Mouse (Mus musculus): ENCODE data around the gene Olfr313. TPM values are rescaled to one million over a fixed set of nuclear protein-coding genes. Genes with fewer than 3 reads are reported as not detected.
"Not testable (repeated sequence)": the region's sequence is repeated elsewhere in the genome, so short reads cannot be mapped to it uniquely, and the experiment has no call there.

Olfr313 gene
- total RNA-seq, 2 experiments from 2014 or later: not detected

GRCm38 (mm10) chr11:58804393-58804792 lies 10.4 kb upstream of the Olfr313 start:
- Histone ChIP-seq H3K27ac (no peak overlapping the region), H3K4me3 (no peak overlapping the region)
- DNase-seq (ENCODE audit: low spot score in 2 of 2): no peak
- no peak for TF ChIP-seq CTCF (conservative IDR thresholded peaks at IDR 0.05)

GRCm38 (mm10) chr11:58812001-58812400 lies 2.8 kb upstream of the Olfr313 start:
- no peak overlapping the region for H3K27ac ChIP-seq
- peak; percentile 63 for TF ChIP-seq CTCF (conservative IDR thresholded peaks at IDR 0.05)
- H3K4me3 ChIP-seq: no peak overlapping the region
- no peak for DNase-seq (ENCODE audit: low spot score in 2 of 2)

GRCm38 (mm10) chr11:58815676-58816075 lies 876 bp downstream of the Olfr313 start:
- DNase-seq (ENCODE audit: low spot score in 2 of 2): no peak
- Histone ChIP-seq H3K27ac (no peak overlapping the region), H3K4me3 (no peak overlapping the region)
- TF ChIP-seq CTCF (conservative IDR thresholded peaks at IDR 0.05): no peak

DNA sequence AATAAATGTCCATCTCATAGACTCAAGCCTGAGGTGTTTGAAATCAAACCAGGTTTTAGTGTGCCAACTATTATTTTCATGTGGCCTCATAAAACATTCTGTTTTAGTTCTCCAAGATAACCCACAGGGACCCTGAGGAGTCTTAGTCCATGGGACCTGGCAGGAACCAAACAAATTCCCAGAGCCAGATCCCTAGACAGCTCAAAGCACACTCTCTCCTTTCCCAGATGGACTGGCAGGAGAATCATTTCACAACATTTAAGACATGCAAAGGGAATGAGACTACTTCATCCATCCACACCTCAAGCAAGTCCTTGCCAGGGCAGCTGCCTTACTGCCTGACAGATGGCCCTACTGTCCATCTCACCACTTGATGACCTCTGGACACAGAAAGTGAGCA lies 14.1 kb downstream of the Olfr313 start, which contains the start of gene Olfr312:
Olfr312 (plus strand) TSS at position 301 of the 400 bp plus-strand sequence.
- H3K4me3 ChIP-seq; DNase-seq (ENCODE audit: low spot score in 2 of 2); H3K27ac ChIP-seq: not testable (repeated sequence)

GRCm38 (mm10) chr11:58829764-58830163 lies 15.0 kb downstream of the Olfr313 start:
- TF ChIP-seq CTCF (conservative IDR thresholded peaks at IDR 0.05): no peak
- no peak overlapping the region for H3K4me3 ChIP-seq
- DNase-seq (ENCODE audit: low spot score in 2 of 2): no peak
- no peak overlapping the region for H3K27ac ChIP-seq

DNA sequence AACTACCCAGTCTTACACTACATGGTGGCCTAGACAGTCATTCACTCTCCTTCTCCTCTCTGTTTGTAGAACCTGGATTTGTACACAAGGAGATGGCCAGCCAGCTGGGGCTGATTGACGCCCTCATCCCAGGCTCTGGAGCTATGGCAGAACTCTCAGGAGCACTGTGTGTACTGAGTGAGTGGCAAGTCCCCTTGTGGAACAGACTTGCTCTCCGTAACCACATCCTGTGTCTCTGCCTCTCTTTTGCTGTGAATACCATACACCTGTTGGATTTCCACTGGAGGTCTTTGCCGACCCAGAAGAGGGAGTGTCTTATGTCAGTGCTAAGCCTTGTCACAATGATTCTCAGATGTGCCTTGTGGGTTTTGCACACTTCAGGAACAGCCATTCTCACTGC lies 17.7 kb downstream of the Olfr313 start:
- H3K4me3 ChIP-seq; DNase-seq (ENCODE audit: low spot score in 2 of 2); H3K27ac ChIP-seq: not testable (repeated sequence)

DNA sequence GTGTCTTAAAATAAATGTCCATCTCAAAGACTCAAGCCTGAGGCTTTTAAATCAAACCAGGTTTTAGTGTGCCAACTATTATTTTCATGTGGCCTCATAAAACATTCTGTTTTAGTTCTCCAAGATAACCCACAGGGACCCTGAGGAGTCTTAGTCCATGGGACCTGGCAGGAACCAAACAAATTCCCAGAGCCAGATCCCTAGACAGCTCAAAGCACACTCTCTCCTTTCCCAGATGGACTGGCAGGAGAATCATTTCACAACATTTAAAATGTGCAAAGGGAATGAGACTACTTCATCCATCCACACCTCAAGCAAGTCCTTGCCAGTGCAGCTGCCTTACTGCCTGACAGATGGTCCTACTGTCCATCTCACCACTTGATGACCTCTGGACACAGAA lies 24.2 kb downstream of the Olfr313 start, which contains the start of gene Olfr311:
Olfr311 (plus strand) TSS at position 301 of the 400 bp plus-strand sequence.
- not testable (repeated sequence) for DNase-seq (ENCODE audit: low spot score in 2 of 2); H3K4me3 ChIP-seq; H3K27ac ChIP-seq

DNA sequence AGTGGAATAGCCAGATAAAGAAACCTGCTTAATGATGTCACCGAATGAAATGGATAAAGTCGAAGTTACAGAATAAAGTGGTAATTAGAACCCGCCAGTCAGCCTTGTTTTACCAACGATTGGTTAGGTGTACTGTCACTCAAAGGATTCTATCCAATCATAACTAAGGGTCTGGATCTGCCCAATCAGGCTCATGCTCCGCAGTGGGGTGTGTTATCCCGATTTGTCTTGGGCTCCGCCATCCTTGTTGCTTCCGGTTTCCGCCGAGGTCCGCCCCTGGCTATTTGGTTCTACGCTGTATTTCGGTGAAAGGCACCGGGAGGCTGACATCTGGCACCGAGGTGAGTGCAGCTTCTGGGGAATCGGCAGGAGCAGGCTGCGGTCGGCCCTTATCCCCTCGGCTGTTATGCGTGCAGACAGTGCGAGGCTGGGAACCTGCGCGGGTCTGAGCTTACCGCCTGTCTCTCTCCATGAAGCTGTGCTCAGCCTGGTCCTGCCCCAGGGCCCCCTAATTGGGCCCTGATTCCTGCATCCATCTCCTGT lies 32.2 kb downstream of the Olfr313 start, which contains the start of gene Gm12258:
Gm12258 (plus strand) TSS at position 240 of the 543 bp plus-strand sequence.
- no peak for TF ChIP-seq CTCF (conservative IDR thresholded peaks at IDR 0.05)
- Histone ChIP-seq H3K27ac (peak within 1 kb of the TSS; percentile 91), H3K4me3 (peak within 1 kb of the TSS; percentile 96)
- peak; percentile 95 to 97 for DNase-seq (ENCODE audit: low spot score in 2 of 2)

DNA sequence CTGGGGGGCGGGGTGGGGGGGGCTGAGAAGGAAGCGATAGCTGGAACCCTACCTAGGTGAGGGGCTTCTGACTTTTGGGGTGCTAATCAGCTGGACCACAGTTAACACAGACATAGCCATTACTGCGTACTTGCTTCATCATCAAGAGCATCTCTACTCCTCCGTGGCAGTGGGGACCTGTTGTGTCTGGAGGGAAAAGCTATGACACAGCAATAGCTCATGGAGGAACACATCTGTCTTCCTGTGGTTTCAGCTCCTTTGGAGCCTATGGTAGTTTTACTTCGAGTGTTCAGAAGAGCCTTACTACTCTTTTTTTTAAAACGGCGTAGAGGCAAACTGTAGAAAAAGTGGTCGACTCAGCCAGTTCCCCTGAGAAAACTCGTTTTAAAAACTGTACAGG lies 32.8 kb downstream of the Olfr313 start:
- H3K4me3 ChIP-seq: peak overlapping the region; percentile 96
- H3K27ac ChIP-seq: peak overlapping the region; percentile 91
- DNase-seq (ENCODE audit: low spot score in 2 of 2): no peak
- no peak for TF ChIP-seq CTCF (conservative IDR thresholded peaks at IDR 0.05)

DNA sequence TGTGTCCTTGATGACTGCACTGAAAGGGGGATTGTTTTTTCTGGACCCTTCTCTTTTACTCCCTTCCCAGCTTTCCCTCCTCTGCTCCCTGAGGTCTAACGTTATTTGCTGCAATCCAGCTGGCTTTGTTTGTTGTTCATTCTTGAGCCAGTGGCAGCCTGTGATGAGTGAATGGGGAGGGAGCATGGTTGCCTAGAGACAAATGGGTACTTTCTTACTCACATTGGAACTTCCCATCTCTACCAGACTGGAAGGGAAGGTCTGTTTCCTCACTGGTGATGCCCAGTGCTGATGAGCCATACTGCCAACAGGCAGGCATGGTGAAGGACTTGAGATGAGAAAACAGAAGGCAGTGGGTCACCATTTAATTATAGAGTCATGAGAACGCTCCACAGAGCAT lies 34.9 kb downstream of the Olfr313 start:
- DNase-seq (ENCODE audit: low spot score in 2 of 2): no peak
- no peak overlapping the region for H3K27ac ChIP-seq
- no peak for TF ChIP-seq CTCF (conservative IDR thresholded peaks at IDR 0.05)
- no peak overlapping the region for H3K4me3 ChIP-seq

DNA sequence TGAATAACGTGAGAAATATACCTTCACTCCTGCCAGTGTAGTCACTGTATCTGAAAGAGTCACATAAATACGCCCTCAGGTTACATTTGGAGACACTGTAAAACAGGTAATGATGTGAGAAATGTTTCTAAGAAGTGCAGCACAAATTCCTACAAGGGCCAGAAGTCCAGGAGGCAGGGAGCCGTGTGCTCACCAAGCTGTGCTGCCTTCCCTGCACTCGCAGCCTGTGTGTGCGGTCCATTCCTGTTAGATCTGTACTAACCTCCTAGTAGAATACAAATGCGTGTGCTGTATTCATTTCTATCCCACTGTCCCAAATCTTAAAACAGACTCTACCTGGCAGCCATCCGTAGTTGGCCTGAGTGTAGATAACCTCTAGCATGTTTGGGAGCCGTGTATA lies 45.9 kb downstream of the Olfr313 start:
- TF ChIP-seq CTCF (conservative IDR thresholded peaks at IDR 0.05): no peak
- Histone ChIP-seq H3K4me3 (no peak overlapping the region), H3K27ac (no peak overlapping the region)
- no peak for DNase-seq (ENCODE audit: low spot score in 2 of 2)

DNA sequence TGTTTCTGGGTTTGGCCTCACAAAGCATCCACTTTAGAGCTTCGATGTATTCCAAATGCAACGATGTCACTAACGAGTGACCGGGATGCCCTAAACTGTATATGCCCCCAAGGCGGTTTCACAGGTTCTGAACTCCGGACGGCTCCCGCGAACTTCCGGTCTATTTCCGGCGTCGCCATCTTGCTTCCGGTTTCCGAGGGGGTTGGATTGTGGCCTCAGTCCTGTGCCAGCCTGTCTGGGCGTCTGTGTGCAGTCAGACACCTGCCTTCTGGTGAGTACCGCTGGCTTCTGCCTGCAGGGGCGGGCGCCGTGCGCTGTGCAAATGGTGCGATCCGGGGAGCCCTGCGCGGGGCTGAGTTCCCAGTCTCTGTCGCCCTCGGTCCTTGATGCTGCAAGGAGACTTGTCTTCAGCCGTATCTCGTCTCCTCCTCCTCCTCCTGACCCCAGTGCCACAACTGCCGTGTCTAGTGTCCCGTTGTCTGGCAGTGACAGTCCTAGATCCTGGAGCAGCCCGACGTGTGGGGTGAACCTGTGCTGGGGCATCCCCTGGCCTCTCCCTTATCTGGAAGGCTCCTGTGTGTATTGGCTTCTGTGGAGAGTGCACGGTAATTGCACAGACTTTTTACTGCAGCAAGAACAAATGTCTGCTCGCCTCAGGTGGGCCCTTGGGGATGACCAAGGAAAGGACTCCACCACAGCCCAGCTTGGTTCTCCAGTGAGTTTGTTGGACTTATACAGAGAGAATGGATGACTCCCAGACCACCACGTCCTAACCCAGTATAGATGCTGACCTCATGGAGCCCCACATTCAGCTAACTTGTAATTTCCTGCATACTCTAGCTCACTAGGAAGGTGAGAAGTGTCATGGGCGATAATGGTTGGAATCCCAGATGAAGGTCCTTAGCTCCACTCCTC lies 52.5 kb downstream of the Olfr313 start, which contains the start of gene 2810021J22Rik:
2810021J22Rik (plus strand) TSS at position 178 of the 915 bp plus-strand sequence.
- peak; percentile 80 to 85 for DNase-seq (ENCODE audit: low spot score in 2 of 2)
- TF ChIP-seq CTCF (conservative IDR thresholded peaks at IDR 0.05): peak; percentile 45
- Histone ChIP-seq H3K4me3 (peak within 1 kb of the TSS; percentile 81), H3K27ac (peak within 1 kb of the TSS; percentile 91)

GRCm38 (mm10) chr11:58867954-58868330 lies 53.1 kb downstream of the Olfr313 start:
- peak overlapping the region; percentile 81 for H3K4me3 ChIP-seq
- no peak for DNase-seq (ENCODE audit: low spot score in 2 of 2)
- peak overlapping the region; percentile 91 for H3K27ac ChIP-seq
- no peak for TF ChIP-seq CTCF (conservative IDR thresholded peaks at IDR 0.05)

Other genes with a start within 250 kb of the Olfr313 start
- not detected for gene Olfr224, start 244.4 kb upstream of the Olfr313 start, total RNA-seq (2021)
- gene Olfr325, start 237.3 kb upstream of the Olfr313 start, total RNA-seq (2021): not detected
- gene Olfr324, start 219.9 kb upstream of the Olfr313 start, total RNA-seq (2021): not detected
- gene 2210407C18Rik, start 198.9 kb upstream of the Olfr313 start, total RNA-seq (2021): not detected
- not detected for gene Olfr323, start 184.5 kb upstream of the Olfr313 start, total RNA-seq (2021)
- gene Trim58, start 174.5 kb upstream of the Olfr313 start, total RNA-seq (2021): not detected
- gene Olfr322, start 156.2 kb upstream of the Olfr313 start, total RNA-seq (2021): not detected
- not detected for gene Olfr320, start 133.9 kb upstream of the Olfr313 start, total RNA-seq (2021)
- gene Olfr319, start 115.8 kb upstream of the Olfr313 start, total RNA-seq (2021): not detected
- gene Olfr318, start 91.0 kb upstream of the Olfr313 start, total RNA-seq (2021): not detected
- under 1 TPM; 0.20 to 0.25 TPM for gene Olfr317, start 75.8 kb upstream of the Olfr313 start, total RNA-seq (2021)
- under 1 TPM; 0.61 to 0.77 TPM for gene Olfr316, start 62.3 kb upstream of the Olfr313 start, total RNA-seq (2021)
- gene Olfr315, start 41.8 kb upstream of the Olfr313 start, total RNA-seq (2021): not detected
- gene Olfr314, start 32.0 kb upstream of the Olfr313 start, total RNA-seq (2021): not detected
- 1 to 10 TPM; 6.3 to 7.5 TPM for gene Fam183b, start 13.0 kb upstream of the Olfr313 start, total RNA-seq (2021)
- not detected for gene Olfr312, start 14.2 kb downstream of the Olfr313 start, total RNA-seq (2021)
- not detected for gene Olfr311, start 24.3 kb downstream of the Olfr313 start, total RNA-seq (2021)
- gene Gm12258, start 32.2 kb downstream of the Olfr313 start, total RNA-seq (2021): 10 to 100 TPM; 20.9 to 22.3 TPM
- 10 to 100 TPM; 11.2 to 12.0 TPM for gene 2810021J22Rik, start 52.2 kb downstream of the Olfr313 start, total RNA-seq (2021)
- gene Zfp39, start 89.2 kb downstream of the Olfr313 start, total RNA-seq (2021): 10 to 100 TPM in 1 of 2 experiments, 1 to 10 TPM in 1; 9.9 to 10.3 TPM
- not detected for gene Btnl10, start 102.9 kb downstream of the Olfr313 start, total RNA-seq (2021)
- gene Rnf187, start 123.9 kb downstream of the Olfr313 start, total RNA-seq (2021): 100 to 1,000 TPM; 462 to 508 TPM
- gene Hist3h2ba, start 133.9 kb downstream of the Olfr313 start, total RNA-seq (2021): 100 to 1,000 TPM in 1 of 2 experiments, 10 to 100 TPM in 1; 91.3 to 103 TPM
- 10 to 100 TPM; 66.0 to 69.3 TPM for gene Hist3h2a, start 139.7 kb downstream of the Olfr313 start, total RNA-seq (2021)
- 1 to 10 TPM; 5.3 to 6.5 TPM for gene Trim17, start 139.7 kb downstream of the Olfr313 start, total RNA-seq (2021)
- 10 to 100 TPM; 32.5 to 35.5 TPM for gene Trim11, start 163.1 kb downstream of the Olfr313 start, total RNA-seq (2021)

Measured in layer of hippocampus, adult 2 months (tissue).